Mouse (Mus musculus) lung, postnatal 14 days (tissue): ENCODE data around the gene Oas1e.
A peak's percentile ranks its signal among the peaks of the same experiment; 100 is the strongest.
"Not testable (repeated sequence)": the region's sequence is repeated elsewhere in the genome, so short reads cannot be mapped to it uniquely, and the experiment has no call there.

Source experiments
- DNase-seq: peaks from one replicate; pipeline ENCODE4 v3.0.0; 2021

Gene Oas1e

GRCm38 (mm10) chr5:120795480-120796034 lies at the start of gene Oas1e:
Oas1e (minus strand) TSS chr5:120795530.
- not testable (repeated sequence) for DNase-seq

- DNase-seq, result peak; percentile 13
Observed at GRCm38 (mm10) chr5:120844713-120845112, 49.4 kb upstream of the Oas1e start.

DNA sequence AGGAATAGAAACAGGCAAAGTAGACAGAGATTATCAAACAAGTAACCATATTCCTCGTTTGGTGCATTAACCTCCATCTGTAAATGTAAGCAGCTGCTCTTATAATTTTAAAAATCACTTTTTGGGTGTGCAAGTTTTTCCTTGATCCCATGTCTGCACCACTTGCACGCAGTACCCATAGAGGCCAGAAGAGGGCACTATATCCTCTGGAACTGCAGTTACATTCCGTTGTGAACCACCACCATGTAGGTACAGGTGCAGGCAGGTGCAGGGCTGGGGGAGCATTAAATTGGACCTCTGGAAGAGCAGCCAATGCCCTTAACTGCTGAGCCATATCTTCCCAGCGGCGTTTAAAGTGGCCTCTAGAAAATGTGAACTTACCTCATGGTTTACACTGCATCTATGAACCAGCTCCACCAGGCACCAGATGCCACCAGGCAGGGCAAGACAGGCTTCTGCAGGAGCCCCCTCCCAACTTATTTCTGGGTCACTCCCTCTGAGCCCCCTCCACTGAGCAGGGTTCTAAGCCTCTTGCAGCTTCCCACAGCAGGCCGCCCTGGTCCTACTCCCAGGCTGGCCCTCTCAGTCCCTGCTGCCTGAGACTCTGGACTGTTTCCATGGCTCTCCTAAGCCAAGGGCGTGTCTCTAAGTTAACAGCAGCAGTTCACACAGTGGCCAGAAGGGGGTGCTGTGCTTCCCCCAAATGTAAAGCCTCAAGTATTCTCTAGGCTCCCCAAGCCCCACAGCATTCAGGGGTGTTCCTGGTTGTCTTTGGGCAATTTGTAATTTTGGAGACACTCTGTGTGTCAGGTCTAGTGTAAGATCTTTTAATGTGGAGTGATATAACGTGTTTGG lies 41.6 kb upstream of the Oas1e start:
- DNase-seq, result peak; percentile 57

GRCm38 (mm10) chr5:120833335-120834280 lies 38.3 kb upstream of the Oas1e start:
- DNase-seq, result no peak

GRCm38 (mm10) chr5:120831031-120831430 lies 35.7 kb upstream of the Oas1e start:
- no peak for DNase-seq

DNA sequence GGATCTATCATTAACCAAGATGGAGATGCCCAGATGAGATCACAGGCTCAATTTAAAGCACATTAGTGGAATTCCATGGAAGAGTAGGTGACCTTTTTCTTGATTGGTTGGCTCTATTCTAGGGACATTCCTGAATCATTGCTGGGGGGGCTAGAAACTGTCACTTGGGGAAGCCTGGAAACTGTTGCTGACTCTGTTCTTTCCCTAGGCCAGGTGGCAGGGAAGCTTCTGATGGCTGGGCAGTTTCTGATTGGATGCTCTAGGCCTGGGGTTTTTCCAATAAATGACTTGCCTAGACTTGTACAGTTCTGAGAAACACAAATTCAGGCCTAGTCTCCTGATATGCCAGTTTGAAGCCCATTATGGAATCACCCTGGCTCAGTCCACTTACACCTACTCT lies 23.7 kb upstream of the Oas1e start:
- DNase-seq, result no peak

- DNase-seq, result peak; percentile 42
Observed at GRCm38 (mm10) chr5:120815949-120816348, 20.6 kb upstream of the Oas1e start.

- DNase-seq, result no peak
Observed at GRCm38 (mm10) chr5:120813023-120813422, 17.7 kb upstream of the Oas1e start.

- DNase-seq, result peak; percentile 87
Observed at GRCm38 (mm10) chr5:120811951-120812819, 16.9 kb upstream of the Oas1e start, which contains the start of gene Oas1c. Oas1c (minus strand) TSS chr5:120812514.

- no peak for DNase-seq
Observed at GRCm38 (mm10) chr5:120809171-120809570, 13.8 kb upstream of the Oas1e start.

GRCm38 (mm10) chr5:120806458-120806857 lies 11.1 kb upstream of the Oas1e start:
- peak; percentile 59 for DNase-seq

DNA sequence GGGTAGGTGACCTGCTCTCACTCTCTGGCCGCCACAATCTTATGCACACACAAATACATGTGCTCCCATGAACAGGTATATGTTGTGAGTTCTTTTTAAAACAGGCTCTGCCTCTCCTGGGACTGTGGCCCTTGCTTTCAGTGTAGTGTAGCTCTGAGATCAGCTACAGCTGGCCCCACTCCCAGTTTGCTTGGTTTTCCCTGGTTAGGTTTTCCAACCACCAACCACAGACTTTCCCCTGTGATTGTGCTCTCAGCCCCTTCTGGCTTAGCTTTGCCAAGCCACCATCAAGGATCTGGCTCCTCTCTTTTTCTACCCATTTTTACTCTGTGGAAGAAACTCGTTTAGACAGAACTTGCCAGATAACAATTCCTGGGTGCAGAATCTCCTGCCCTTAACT lies 8.3 kb upstream of the Oas1e start:
- no peak for DNase-seq

GRCm38 (mm10) chr5:120798943-120799342 lies 3.6 kb upstream of the Oas1e start:
- not testable (repeated sequence) for DNase-seq

- DNase-seq, result not testable (repeated sequence)
Observed at GRCm38 (mm10) chr5:120798147-120798546, 2.8 kb upstream of the Oas1e start.

GRCm38 (mm10) chr5:120793043-120793442 lies 2.3 kb downstream of the Oas1e start:
- DNase-seq, result peak; percentile 66

- DNase-seq, result no peak
Observed at GRCm38 (mm10) chr5:120787042-120787441, 8.3 kb downstream of the Oas1e start.

DNA sequence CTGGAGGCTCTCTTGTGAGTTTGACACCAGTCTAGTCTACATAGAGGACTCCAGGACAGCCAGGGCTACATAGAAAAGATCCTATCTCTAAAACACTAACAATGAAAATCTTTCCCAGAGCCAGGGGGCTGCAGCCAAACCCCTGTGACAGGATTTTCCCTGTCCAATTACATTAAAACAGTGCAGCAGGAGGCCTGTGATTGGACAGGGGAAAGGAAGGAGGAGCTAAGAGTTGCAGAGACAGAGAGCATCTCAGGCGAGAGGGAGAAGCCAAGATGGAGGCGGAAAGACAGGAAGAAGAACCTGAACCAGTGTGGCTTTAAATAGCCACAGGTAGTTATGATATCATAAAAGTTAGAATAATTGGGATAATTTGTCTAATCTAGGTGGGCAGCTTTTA lies 12.9 kb downstream of the Oas1e start:
- DNase-seq, result no peak

GRCm38 (mm10) chr5:120781646-120782045 lies 13.7 kb downstream of the Oas1e start:
- no peak for DNase-seq

GRCm38 (mm10) chr5:120779922-120780321 lies 15.4 kb downstream of the Oas1e start:
- DNase-seq, result peak; percentile 14

DNA sequence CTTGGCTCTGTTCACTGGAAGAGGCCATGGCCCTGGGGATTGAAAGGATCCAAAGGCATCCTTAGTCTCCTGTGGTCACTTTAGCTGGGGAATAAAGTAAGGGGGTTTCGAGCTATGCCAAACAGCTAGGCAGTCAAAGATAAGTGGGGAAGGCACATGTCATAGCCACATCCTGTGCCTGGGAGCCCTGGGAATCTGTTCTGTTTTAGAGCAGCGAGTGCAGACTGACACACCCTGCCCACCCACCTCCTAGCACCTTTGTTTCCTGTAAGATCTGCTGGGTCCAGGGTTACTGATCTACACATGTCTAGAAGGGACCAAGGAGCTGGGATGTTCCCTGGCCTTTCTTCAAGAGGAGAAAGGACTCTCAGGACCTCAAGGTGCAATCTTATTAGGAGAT lies 16.4 kb downstream of the Oas1e start:
- DNase-seq, result no peak

DNA sequence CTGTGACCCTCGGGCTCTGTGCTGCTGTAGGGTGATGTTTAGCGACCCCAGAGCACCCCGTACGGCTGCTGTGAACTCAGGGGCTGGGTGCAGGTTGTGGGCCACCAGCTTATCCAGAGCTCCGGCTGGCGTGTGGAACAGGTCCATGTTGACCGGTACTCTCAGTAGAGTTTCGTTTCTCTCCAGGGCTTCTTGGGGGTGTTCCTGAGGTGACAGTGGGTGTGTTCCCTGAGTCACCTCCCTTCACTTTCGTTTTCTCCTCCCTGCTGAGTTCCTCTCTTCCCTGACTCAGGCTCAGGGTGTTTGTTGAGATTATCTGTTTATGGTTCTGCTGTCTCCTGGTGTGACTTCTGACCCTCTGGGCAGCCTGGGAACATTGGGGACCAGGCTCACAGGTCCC lies 17.9 kb downstream of the Oas1e start, which contains the start of gene Oas3:
Gene Oas3, minus strand, starts transcription at position 184 of the 400 bp plus-strand sequence.
- no peak for DNase-seq

DNA sequence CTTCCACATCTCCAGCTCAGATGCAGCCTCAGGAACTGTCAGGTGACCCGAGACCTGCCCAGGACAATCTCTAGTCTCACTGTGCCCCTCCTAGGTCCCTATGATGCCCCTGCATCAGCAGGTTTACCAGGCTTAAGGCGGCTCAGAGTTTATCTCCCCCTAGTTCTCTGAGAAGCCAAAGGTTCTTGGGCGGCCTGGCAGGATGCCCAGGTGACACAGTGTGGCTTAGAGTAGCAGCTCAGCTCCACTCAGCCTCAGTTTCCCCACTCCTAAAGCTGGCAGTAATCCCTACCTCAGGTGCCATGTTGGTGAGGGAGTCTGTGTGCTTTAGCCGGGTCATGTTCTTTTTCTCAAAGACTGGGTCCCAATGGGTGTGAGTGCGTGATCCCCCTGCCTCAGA lies 18.5 kb downstream of the Oas1e start:
- DNase-seq, result no peak
